Mouse (Mus musculus) liver, adult 2 months (tissue): Measurements from ENCODE around the gene Cd33.

Experiments used
- CTCF ChIP-seq: fragments of 200-500 bp; IDR thresholded peaks from 2 replicates; pipeline ENCODE4 v1.5.1; 2011; ENCODE audit warnings: low read depth, low read length, control low read depth
- POLR2A ChIP-seq: fragments of 200-500 bp; IDR thresholded peaks from 2 replicates; pipeline ENCODE4 v1.6.1; 2011; ENCODE audit warnings: low read length, control low read depth; ENCODE audit not compliant: insufficient read depth; ENCODE audit errors: extremely low read depth

DNA sequence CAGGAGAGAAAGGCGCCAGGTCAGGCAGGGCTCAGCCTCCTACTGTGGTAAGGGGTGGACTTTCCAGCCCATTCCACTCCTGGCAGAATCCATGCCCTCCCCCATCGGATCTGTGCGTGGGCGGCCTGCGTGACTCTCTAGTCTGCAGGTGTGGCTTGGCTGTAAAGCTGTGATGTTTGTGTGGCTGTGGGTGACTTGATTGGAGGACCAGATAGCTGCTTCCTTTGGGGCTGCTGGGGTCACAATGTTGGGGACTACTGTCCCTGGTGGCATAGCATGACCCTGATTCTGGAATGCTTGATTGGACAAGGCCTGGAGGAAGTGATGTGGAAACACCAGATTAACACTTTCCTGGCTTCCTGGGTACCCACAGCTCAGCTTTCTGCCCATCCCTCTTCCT, 55.6 kb downstream of the Cd33 start:
- TF ChIP-seq CTCF (no peak), POLR2A (no peak)
